Mouse (Mus musculus): ENCODE data around the gene Btbd19.
A peak's percentile ranks its signal among the peaks of the same experiment; 100 is the strongest.

The Btbd19 gene

DNA sequence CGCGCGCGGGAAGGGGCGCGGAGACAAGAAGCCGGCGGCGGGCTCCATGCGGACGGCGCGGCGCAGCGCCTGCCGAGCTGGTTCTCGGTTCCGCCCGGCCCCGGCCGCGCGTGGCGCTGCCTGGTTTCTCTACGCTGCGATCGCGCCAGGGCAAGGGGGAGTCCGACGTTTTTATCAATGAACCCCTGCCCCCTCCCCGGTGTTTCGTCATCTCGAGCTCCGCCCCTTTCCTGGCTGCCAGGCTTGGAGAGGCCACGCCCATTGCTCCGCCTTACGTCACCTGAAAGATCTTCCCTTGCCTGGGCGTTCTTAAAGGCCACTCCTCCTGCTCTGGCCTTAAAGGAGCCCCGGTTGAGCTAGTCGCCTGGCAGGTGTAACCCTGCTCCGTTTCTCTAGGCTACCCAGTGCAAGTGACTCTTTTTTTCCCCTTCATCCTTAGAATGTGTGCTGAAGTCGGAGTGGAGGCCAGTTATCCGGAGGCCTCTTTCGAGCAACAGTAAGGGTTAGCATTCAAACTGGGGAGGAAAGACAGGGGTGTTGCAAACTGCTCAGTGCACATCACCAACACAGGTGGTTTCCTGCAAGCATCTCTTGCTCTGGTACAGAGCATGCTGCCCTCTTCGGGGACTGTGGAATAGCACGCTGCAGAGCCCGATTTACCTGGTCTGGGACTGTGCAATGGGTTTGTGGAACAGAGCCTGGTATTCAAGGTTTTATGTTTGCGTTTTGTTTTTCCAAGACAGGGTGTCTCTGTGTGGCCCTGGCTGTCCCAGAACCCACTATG, 8.5 kb upstream of the Btbd19 start, which contains the start of gene Plk3:
Plk3 (minus strand) TSS at position 147 of the 784 bp plus-strand sequence.
- DNase-seq, result peak; percentile 96 to 98

DNA sequence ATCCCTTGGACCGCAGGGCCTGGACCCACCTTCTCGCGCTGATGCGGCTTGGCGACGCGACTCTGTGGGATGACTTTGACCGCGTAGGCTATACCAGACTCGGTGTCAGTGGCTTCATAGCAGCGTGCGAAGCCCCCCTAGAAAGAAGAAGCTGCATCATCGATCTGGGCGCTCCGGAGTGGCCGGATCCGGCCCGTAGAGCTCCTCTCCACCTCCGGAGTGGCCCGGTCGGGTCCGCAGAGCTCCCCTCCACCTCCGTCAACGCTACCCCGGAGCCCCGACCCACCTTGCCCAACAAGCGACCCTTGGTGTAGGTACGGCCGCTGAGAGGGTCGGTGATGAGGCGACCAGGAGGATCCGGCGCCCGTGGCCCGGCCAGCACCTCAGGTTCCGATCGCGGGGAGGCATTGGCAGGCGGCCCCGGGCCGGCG, 7.9 kb upstream of the Btbd19 start:
- peak in 1 of 2 experiments; percentile 19 for DNase-seq

DNA sequence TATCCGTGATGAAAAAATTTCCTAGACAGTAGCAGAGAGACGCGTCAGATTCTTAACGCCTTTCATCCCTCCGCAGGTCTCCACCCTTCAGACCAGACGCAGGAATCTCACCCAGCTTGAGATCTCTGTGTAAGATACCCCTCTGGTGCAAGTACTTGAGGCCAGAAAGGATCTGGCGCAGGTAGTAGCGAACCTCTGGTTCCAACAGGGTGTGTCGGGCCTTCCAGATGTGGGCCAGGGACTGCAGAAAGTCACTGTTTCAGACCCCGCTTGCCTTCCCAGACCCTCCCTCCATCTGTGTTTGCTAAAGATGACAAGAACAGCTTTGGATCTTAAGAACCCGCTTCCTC, 7.2 kb upstream of the Btbd19 start:
- DNase-seq, result no peak

DNA sequence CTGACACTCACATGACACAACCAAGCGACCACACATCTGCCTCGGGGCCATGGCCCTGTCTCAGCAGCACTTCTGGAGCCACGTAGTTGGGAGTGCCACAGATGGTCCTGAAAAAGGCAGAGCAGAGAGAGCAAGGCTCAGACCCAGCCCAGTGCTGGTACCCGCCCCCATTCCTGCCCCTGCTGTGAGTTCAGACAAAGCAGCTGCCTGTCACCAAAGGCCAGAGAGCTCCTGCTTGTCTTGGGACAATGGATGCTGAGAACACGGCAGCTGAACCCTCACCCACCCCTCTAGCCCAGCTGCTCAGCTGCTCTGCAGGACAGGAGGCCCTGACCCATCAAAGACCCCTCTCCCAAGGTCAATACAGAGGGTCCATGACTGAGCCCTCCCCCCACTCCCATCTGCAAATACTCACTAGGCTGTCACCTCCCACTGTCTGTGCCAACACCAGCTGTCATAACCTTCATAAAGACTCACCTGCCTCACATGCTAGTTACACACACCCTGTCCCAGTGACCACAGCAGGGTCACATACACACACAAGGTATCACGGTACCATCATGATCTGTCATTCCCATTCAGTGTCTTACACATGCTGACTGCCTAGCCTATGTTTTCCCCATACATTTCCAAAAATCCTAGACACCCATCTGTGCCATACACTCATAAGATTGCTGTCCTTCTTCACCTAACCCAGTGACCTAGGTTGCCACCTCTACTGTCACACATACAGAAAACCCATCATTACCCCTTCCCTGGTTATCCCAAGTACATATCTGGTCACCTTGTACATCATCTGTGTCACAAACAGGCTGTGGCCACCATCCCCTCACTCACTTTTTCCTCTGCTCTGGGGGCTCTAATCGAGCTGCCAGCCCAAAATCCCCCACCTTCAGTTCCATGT, 6.6 kb upstream of the Btbd19 start:
- peak; percentile 55 to 78 for DNase-seq

DNA sequence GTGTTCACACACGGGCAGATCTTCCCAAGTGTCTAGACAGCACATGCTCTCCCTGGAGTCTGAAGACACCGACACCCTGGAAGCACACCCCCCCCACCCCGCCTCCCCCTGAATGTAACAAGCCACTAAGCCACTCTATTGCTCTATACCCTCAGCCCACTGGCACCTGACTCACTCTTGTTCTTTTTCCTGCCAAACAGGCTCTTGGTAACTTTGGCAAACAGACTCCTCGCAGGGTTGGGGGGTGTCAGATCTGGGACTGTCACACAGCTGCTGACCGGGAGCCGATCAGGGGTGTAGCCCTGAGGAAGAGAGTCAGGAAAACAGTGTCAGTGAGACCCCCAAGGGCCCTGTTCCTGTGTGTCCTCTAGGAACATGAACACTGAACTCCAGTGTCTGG, 5.7 kb upstream of the Btbd19 start:
- DNase-seq, result no peak

GRCm38 (mm10) chr4:117130790-117131189, 5.3 kb upstream of the Btbd19 start:
- no peak for DNase-seq

- DNase-seq, result no peak
These were observed 2.6 kb upstream of the Btbd19 start for GRCm38 (mm10) chr4:117127991-117128686.

GRCm38 (mm10) chr4:117126675-117127290, 1.3 kb upstream of the Btbd19 start, which contains the start of gene Tctex1d4:
TSS of gene Tctex1d4 (plus strand) at chr4:117126794.
- DNase-seq, result peak; percentile 26 to 38

DNA sequence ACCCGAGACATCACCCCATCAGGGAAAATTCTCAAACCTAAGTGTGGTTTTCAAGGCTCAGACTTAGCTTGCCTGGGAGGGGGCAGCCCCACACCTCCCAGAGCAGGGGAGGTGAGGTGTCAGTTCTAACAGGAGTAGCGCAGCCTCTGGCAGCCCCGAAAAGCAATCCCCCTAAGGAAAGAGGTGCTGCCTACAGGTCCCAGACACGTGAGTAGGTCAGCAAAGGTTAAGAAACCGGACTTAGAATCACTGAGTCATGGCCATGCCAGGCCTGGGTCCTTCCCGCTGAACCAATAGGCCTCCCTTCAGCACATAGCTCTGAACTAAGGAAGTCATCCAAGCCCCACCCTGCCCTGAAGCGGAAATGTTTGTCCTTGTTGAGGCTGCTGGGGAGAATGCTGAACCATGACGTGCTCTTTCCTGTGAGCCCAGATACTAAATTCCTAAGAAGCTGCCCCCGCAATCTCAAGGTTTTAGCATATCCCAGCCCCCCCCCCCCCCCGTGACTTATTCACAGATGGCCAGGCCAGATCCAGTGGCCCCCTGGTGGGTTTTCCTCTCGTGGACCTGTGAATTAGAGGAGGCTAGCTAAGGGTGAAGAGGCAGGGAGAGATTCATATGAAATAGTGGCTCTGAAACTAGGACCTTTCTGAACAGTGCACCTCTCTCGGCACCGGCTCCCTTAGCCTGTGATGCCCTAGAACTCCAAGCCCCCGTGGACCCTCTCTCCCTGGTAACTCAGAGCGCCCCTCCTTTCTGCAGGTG, 567 bp upstream of the Btbd19 start:
- peak; percentile 87 to 90 for DNase-seq

DNA sequence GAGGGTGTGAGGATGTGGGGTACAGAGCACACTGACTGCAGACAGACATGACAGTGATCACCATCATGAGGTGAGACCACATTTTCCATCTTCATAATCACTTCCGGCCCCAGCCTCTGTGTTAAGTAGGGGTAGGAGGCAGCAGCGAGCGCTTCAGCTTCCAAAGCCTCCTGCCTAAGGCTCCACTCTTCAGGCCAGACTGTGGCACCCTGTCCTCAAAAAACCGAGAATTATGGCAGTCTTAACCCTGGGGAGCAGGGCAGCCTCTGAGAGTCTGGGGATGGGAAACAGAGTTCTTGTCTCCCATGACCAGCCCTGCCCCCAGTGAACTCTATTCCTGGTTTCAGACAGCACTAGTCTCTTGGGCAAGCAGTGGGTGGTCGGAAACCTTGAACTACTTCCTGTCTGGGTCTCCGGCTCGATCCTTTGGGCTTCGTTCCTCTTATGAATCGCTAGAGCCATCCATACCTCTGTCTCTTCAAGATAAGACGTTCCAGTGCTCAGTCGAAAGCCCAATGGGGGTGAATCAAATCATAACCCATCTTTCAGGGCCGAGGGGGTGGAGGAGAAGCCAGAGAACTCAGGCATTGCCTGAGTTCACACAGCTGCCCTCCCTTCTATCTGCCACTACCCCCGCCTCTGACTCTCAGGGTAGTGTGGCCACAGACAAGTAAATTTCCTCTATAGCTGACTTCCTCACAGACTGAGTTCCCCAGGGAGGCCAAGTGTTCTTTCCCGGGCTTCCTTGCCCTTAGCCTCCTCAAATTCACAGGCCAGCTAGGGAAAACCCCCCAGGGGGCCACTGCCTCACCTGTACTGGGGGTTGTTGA, 792 bp downstream of the Btbd19 start:
- DNase-seq, result peak; percentile 63 to 74

DNA sequence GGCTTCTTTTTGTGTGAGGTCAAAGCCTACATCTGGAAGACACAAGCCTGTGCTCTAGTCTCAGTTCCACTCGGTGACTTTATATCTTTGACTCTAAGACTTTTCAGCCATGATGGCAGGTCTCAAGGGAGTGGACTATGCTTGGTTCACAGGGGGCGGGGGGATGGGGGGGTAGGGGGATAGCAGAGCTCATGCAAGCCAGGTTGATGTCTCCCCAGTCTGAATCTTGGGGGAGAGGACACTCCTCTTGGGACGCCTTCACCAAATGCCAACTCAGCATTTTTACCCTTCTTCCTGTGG, 1.4 kb downstream of the Btbd19 start:
- DNase-seq, result no peak

- no peak for DNase-seq
These were observed 1.8 kb downstream of the Btbd19 start for GRCm38 (mm10) chr4:117123546-117124217.

- peak in 1 of 2 experiments; percentile 25 for DNase-seq
These were observed 3.3 kb downstream of the Btbd19 start for GRCm38 (mm10) chr4:117122209-117122608.

GRCm38 (mm10) chr4:117120445-117121414, 4.8 kb downstream of the Btbd19 start:
- peak; percentile 96 to 98 for DNase-seq

DNA sequence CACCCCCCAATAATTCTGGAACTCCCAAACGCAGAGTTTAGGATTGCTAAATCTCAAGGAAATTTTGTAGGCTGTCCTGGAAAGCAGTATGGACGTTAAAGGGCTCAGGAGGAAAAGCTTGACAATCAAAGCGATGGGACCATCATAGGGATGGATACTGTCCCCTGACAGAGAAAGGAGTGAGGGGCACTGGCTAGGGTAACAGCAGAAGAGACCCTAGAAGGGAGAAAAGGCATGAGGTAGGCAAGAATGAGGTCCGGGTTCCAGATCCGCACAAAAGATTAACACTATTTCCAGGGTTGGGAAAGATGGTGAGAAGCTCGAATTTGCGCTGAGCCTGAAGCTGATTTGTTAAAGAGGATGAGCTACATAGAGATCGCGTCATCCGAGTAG, 5.5 kb downstream of the Btbd19 start:
- no peak for DNase-seq

- no peak for DNase-seq
These were observed 5.9 kb downstream of the Btbd19 start for GRCm38 (mm10) chr4:117119636-117120035.

DNA sequence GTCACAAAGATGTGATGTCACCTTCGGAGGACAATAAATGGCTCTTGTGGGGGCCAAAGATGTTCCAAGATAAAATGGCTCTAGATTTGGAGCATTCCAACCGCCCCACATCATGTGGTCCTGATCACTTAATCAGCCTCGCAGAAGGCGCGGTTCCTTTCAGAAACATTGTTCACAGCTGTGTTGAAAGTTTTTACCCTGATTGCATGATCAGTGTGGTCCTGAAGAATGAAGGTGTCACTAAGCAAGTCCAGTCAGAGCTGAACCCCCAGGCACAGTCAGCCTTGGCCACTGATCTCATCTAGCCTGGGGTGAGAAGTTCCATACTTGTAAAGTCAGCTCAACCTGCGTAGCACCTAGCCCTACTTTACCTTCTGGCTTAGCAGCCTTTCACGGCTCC, 7.6 kb downstream of the Btbd19 start:
- DNase-seq, result no peak

- DNase-seq, result no peak
These were observed 9.9 kb downstream of the Btbd19 start for GRCm38 (mm10) chr4:117115592-117115991.

GRCm38 (mm10) chr4:117113237-117113636, 12.3 kb downstream of the Btbd19 start:
- no peak for DNase-seq
